ENCODE assay signal across 8 mouse cellular contexts in genomic region chr15:5045560-5046284, GRCm38 (mm10). TPM values are rescaled to one million over a fixed set of nuclear protein-coding genes. Genes with fewer than 3 reads are reported as not detected.
DNase-seq lines count a peak whose midpoint lies in the region; ATAC-seq and TF ChIP-seq lines count a peak whose summit lies in the region.

No protein-coding gene starts in this region.

- no peak for ATAC-seq in kidney, postnatal 0 days (replicated peaks; ENCODE audit: low FRiP score, low read depth)
- peak; percentile 80; the same call in 1 of the 2 replicates for ATAC-seq in hindbrain, embryonic 13.5 days (ENCODE audit: low FRiP score)
- peak; percentile 90 for ATAC-seq in midbrain, postnatal 0 days (ENCODE audit: low FRiP score)
- no peak for ATAC-seq in liver, embryonic 12.5 days

- peak; percentile 65 for DNase-seq in kidney, postnatal 0 days (ENCODE audit: low spot score)
- no peak for DNase-seq in kidney, adult 2 months
- DNase-seq in brain, adult 2 months (ENCODE audit: low read depth, low spot score): peak; percentile 89
- DNase-seq in midbrain, postnatal 0 days (ENCODE audit: low spot score): peak; percentile 61
- no peak for DNase-seq in kidney, adult 9 months
- DNase-seq in lung, postnatal 14 days: no peak

- H3K4me2 ChIP-seq in kidney, postnatal 0 days (ENCODE audit: low read length): 0 out of 2 replicates have a peak overlapping the region, but pooled peaks have one; percentile 10
- H3K4me2 ChIP-seq in hindbrain, embryonic 13.5 days: no peak overlapping the region
- no peak overlapping the region for H3K4me2 ChIP-seq in midbrain, postnatal 0 days (ENCODE audit: low read depth, low read length, poor library complexity, severe bottlenecking)
- H3K4me2 ChIP-seq in liver, embryonic 12.5 days: no peak overlapping the region

- no peak for TF ChIP-seq CTCF in kidney, postnatal 0 days (IDR thresholded peaks at IDR 0.05; ENCODE audit: low read depth)
- no peak for TF ChIP-seq CTCF in kidney, adult 2 months (conservative IDR thresholded peaks at IDR 0.05; ENCODE audit: insufficient read depth, insufficient read length, low read depth, low read length)
- no peak for TF ChIP-seq CTCF in midbrain, postnatal 0 days (IDR thresholded peaks at IDR 0.05)

- no peaks in the 10 kb centered on the region for H3K9me3 ChIP-seq in kidney, postnatal 0 days (replicated peaks; ENCODE audit: low read length)
- no peaks in the 10 kb centered on the region for H3K9me3 ChIP-seq in hindbrain, embryonic 13.5 days
- H3K9me3 ChIP-seq in midbrain, postnatal 0 days (ENCODE audit: low read length): no peaks in the 10 kb centered on the region
- H3K9me3 ChIP-seq in liver, embryonic 12.5 days (replicated peaks): no peaks in the 10 kb centered on the region

- no peak overlapping the region for H3K4me3 ChIP-seq in kidney, postnatal 0 days (replicated peaks; ENCODE audit: low read depth, low read length)
- H3K4me3 ChIP-seq in kidney, adult 2 months (ENCODE audit: insufficient read depth, low read depth, low read length): no peak overlapping the region
- no peak overlapping the region for H3K4me3 ChIP-seq in hindbrain, embryonic 13.5 days
- no peak overlapping the region for H3K4me3 ChIP-seq in midbrain, postnatal 0 days (ENCODE audit: low read depth, low read length)
- H3K4me3 ChIP-seq in liver, embryonic 12.5 days: no peak overlapping the region

- 53% methylated on average over 11 of the region's 11 CpGs for WGBS in kidney, postnatal 0 days
- WGBS in kidney, adult 2 months: 57% methylated on average over 11 of the region's 11 CpGs
- WGBS in hindbrain, embryonic 13.5 days: 66% methylated on average over 11 of the region's 11 CpGs
- 34% methylated on average over 11 of the region's 11 CpGs for WGBS in midbrain, postnatal 0 days
- WGBS in liver, embryonic 12.5 days (ENCODE audit: insufficient replicate concordance): 28% methylated on average over 11 of the region's 11 CpGs

- no peaks in the 10 kb centered on the region for H3K27me3 ChIP-seq in kidney, postnatal 0 days (ENCODE audit: insufficient read depth, low read length)
- H3K27me3 ChIP-seq in kidney, adult 2 months (replicated peaks; ENCODE audit: control insufficient read depth, insufficient read depth, low read length): no peaks in the 10 kb centered on the region
- H3K27me3 ChIP-seq in hindbrain, embryonic 13.5 days: no peaks in the 10 kb centered on the region
- no peaks in the 10 kb centered on the region for H3K27me3 ChIP-seq in midbrain, postnatal 0 days (ENCODE audit: insufficient read depth, low read length)
- no peaks in the 10 kb centered on the region for H3K27me3 ChIP-seq in liver, embryonic 12.5 days (replicated peaks)

- H3K27ac ChIP-seq in kidney, postnatal 0 days: no peak overlapping the region
- no peak overlapping the region for H3K27ac ChIP-seq in kidney, adult 2 months (ENCODE audit: insufficient read depth, low read depth, low read length)
- H3K27ac ChIP-seq in hindbrain, embryonic 13.5 days: no peak overlapping the region
- H3K27ac ChIP-seq in midbrain, postnatal 0 days (ENCODE audit: low read depth, low read length): peak overlapping the region; percentile 34; the same call in 1 of the 2 replicates
- H3K27ac ChIP-seq in liver, embryonic 12.5 days: no peak overlapping the region

- H3K4me1 ChIP-seq in kidney, postnatal 0 days (replicated peaks; ENCODE audit: insufficient read depth, low read length): no peaks in the 10 kb centered on the region
- no peaks in the 10 kb centered on the region for H3K4me1 ChIP-seq in kidney, adult 2 months (ENCODE audit: control insufficient read depth, insufficient read depth, low read length)
- H3K4me1 ChIP-seq in hindbrain, embryonic 13.5 days (replicated peaks): no peaks in the 10 kb centered on the region
- no peaks in the 10 kb centered on the region for H3K4me1 ChIP-seq in midbrain, postnatal 0 days (ENCODE audit: insufficient read depth, low read length)
- no peaks in the 10 kb centered on the region for H3K4me1 ChIP-seq in liver, embryonic 12.5 days

- TF ChIP-seq POLR2A in kidney, adult 2 months (IDR thresholded peaks at IDR 0.05; ENCODE audit: low read depth, low read length): no peak

- H3K9ac ChIP-seq in kidney, postnatal 0 days (ENCODE audit: low read depth, low read length): no peak overlapping the region
- no peak overlapping the region for H3K9ac ChIP-seq in hindbrain, embryonic 13.5 days
- H3K9ac ChIP-seq in midbrain, postnatal 0 days (replicated peaks; ENCODE audit: low read length, poor library complexity, severe bottlenecking): no peak overlapping the region
- no peak overlapping the region for H3K9ac ChIP-seq in liver, embryonic 12.5 days

- no peaks in the 10 kb centered on the region for H3K36me3 ChIP-seq in kidney, postnatal 0 days (ENCODE audit: insufficient read depth, low read length)
- no peaks in the 10 kb centered on the region for H3K36me3 ChIP-seq in kidney, adult 2 months (ENCODE audit: control insufficient read depth, insufficient read depth, low read length)
- no peaks in the 10 kb centered on the region for H3K36me3 ChIP-seq in hindbrain, embryonic 13.5 days
- no peaks in the 10 kb centered on the region for H3K36me3 ChIP-seq in midbrain, postnatal 0 days (ENCODE audit: insufficient read depth, low read length)
- H3K36me3 ChIP-seq in liver, embryonic 12.5 days: no peaks in the 10 kb centered on the region

RNA-seq across cellular contexts. Expression of gene C7, which starts 17.8 kb away (rescaled TPM):
- 0.32 and 0.50 TPM in 2 replicates for polyA plus RNA-seq in kidney, postnatal 0 days (2015; fragmentation: Nextera tagmentation; extraction: Ambion mirVana)
- polyA plus RNA-seq in kidney, adult 2 months (2012; rRNA removed): 2.2 and 2.3 TPM in 2 replicates
- 0.12 TPM in 1 of 2 replicates, not detected in the other for polyA plus RNA-seq in hindbrain, embryonic 13.5 days (2015; fragmentation: Nextera tagmentation; extraction: Ambion mirVana)
- total RNA-seq in midbrain, postnatal 0 days (2014; rRNA removed): 0.27 TPM in 1 of 2 replicates, not detected in the other
- polyA plus RNA-seq in midbrain, postnatal 0 days (2015; fragmentation: Nextera tagmentation; extraction: Ambion mirVana): 0.10 TPM in 1 of 2 replicates, not detected in the other
- not detected in 2 replicates for polyA plus RNA-seq in liver, embryonic 12.5 days (2016; fragmentation: Nextera tagmentation; extraction: Ambion mirVana)

Comparison
In these comparisons a context has a peak if more than half of its experiments do, and no peak if none do; other contexts are left out.
1. DNase-seq: peak in kidney, postnatal 0 days (single experiment), brain, adult 2 months (single experiment) and midbrain, postnatal 0 days (single experiment); none in kidney, adult 2 months (single experiment), kidney, adult 9 months (single experiment) and lung, postnatal 14 days (single experiment).
2. ATAC-seq: peak in hindbrain, embryonic 13.5 days (single experiment) and midbrain, postnatal 0 days (single experiment); none in kidney, postnatal 0 days (single experiment) and liver, embryonic 12.5 days (single experiment).